In the genomic region with DNA sequence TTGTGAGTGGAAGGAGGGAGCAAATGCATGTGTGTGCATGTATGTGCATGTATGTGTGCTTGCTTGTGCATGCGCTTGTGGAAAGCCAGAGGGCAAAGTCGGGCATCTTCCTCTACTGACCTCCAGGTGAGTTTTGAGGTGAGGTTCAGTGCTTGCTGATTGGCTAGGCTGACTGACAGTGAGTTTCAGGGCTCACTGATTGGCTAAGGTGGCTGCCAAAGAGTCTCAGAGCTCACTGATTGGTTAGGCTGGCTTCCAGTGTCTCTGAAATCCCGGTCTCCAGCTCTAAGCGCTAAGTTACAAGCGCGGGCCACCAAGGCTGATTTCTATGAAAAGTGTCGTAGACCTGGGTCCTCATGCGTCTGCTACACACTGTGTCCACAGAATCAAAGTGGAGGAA, we compare ENCODE assay signal across 22 mouse cellular contexts.
DNase-seq lines count a peak whose midpoint lies in the region; ATAC-seq and TF ChIP-seq lines count a peak whose summit lies in the region.
"Had no signal": no experiment of that assay in that cellular context is flagged by ENCODE, and none has a peak within 500 bp of the region (broad histone marks: within the 10 kb centered on the region; RNA-seq: fewer than 3 reads in every experiment).

No protein-coding gene starts in this region.

- no peak for TF ChIP-seq CTCF in midbrain, postnatal 0 days (IDR thresholded peaks at IDR 0.05)

- no peak overlapping the region for H3K4me3 ChIP-seq in ES-E14 (ENCODE audit: insufficient read depth in 1 of 2, low read depth in 1 of 2, low read length in 2 of 2, poor library complexity in 1 of 2, severe bottlenecking in 1 of 2)
- H3K4me3 ChIP-seq in midbrain, postnatal 0 days (ENCODE audit: low read depth, low read length): no peak overlapping the region
- H3K4me3 ChIP-seq: embryonic facial prominence, embryonic 13.5 days; embryonic facial prominence, embryonic 15.5 days; erythroblast, embryonic 14.5 days; forebrain, embryonic 10.5 days; forebrain, embryonic 12.5 days had no signal

- 85% methylated on average over 8 of the region's 8 CpGs for WGBS in midbrain, postnatal 0 days

- no peak overlapping the region for H3K27ac ChIP-seq in ES-E14 (ENCODE audit: insufficient read depth, low read depth, low read length, poor library complexity, severe bottlenecking)
- H3K27ac ChIP-seq in midbrain, postnatal 0 days (ENCODE audit: low read depth, low read length): no peak overlapping the region
- H3K27ac ChIP-seq: embryonic facial prominence, embryonic 13.5 days; embryonic facial prominence, embryonic 15.5 days; forebrain, embryonic 10.5 days; forebrain, embryonic 12.5 days had no signal

- H3K36me3 ChIP-seq in ES-E14 (ENCODE audit: control insufficient read depth, insufficient read depth, low read length, poor library complexity, severe bottlenecking): no peaks in the 10 kb centered on the region
- no peaks in the 10 kb centered on the region for H3K36me3 ChIP-seq in midbrain, postnatal 0 days (ENCODE audit: insufficient read depth, low read length)
- H3K36me3 ChIP-seq: embryonic facial prominence, embryonic 13.5 days; embryonic facial prominence, embryonic 15.5 days; forebrain, embryonic 10.5 days; forebrain, embryonic 12.5 days had no signal

- H3K9ac ChIP-seq in ES-E14 (ENCODE audit: insufficient read depth, low read depth, low read length, poor library complexity, severe bottlenecking): no peak overlapping the region
- no peak overlapping the region for H3K9ac ChIP-seq in midbrain, postnatal 0 days (replicated peaks; ENCODE audit: low read length, poor library complexity, severe bottlenecking)
- H3K9ac ChIP-seq: embryonic facial prominence, embryonic 13.5 days; embryonic facial prominence, embryonic 15.5 days; forebrain, embryonic 12.5 days had no signal

- ATAC-seq in midbrain, postnatal 0 days (ENCODE audit: low FRiP score): no peak
- ATAC-seq: CD4-positive, CD25-positive, alpha-beta regulatory T cell, adult 4 months; forebrain, embryonic 14.5 days; forebrain, embryonic 16.5 days had no signal

- H3K9me3 ChIP-seq in ES-E14 (ENCODE audit: control insufficient read depth, insufficient read depth, low read depth, low read length): no peaks in the 10 kb centered on the region
- no peaks in the 10 kb centered on the region for H3K9me3 ChIP-seq in midbrain, postnatal 0 days (ENCODE audit: low read length)
- H3K9me3 ChIP-seq: forebrain, embryonic 10.5 days; forebrain, embryonic 12.5 days had no signal

- H3K4me1 ChIP-seq in ES-E14 (ENCODE audit: control insufficient read depth in 2 of 2, insufficient read depth in 2 of 2, low read length in 2 of 2, poor library complexity in 1 of 2): peaks cover 0 to 9% of the 10 kb centered on the region in 2 experiments; a peak in 2 of 4 replicates
- H3K4me1 ChIP-seq in midbrain, postnatal 0 days (ENCODE audit: insufficient read depth, low read length): no peaks in the 10 kb centered on the region
- H3K4me1 ChIP-seq: embryonic facial prominence, embryonic 15.5 days had no signal

- in situ Hi-C loops in ES-E14 (cut with MboI; ENCODE audit: low sequenced_read_pairs in 2 of 2, unreplicated experiment in 2 of 2): no loop called here

- no peaks in the 10 kb centered on the region for H3K27me3 ChIP-seq in midbrain, postnatal 0 days (ENCODE audit: insufficient read depth, low read length)
- H3K27me3 ChIP-seq: forebrain, embryonic 12.5 days had no signal

- no peak overlapping the region for H3K4me2 ChIP-seq in midbrain, postnatal 0 days (ENCODE audit: low read depth, low read length, poor library complexity, severe bottlenecking)
- H3K4me2 ChIP-seq: embryonic facial prominence, embryonic 13.5 days; embryonic facial prominence, embryonic 15.5 days; forebrain, embryonic 12.5 days had no signal

- peak; percentile 47 to 66 for DNase-seq in cerebellum, postnatal 10 days
- DNase-seq in cerebellum, postnatal 4 days (ENCODE audit: low spot score in 2 of 2): no peak
- no peak for DNase-seq in ES-E14 (ENCODE audit: low read depth, low spot score)
- DNase-seq in ZHBTc4 (ENCODE audit: low read depth, low spot score): peak; percentile 27
- no peak for DNase-seq in midbrain, postnatal 0 days (ENCODE audit: low spot score)
- DNase-seq: adrenal gland, adult 2 months; adrenal gland, postnatal 10 days; adrenal gland, postnatal 25 days; B cell, adult 2 months; cerebellum, adult 11 months; cerebellum, adult 18-20 months; cerebellum, adult 8-10 months; cerebellum, adult 9-11 months; embryo, embryonic 11 days had no signal

TF ChIP-seq in ES-E14, 5 proteins besides CTCF, POLR2A, EP300 and RAD21:
- TF ChIP-seq HCFC1 (IDR thresholded peaks at IDR 0.05; ENCODE audit: borderline replicate concordance, insufficient read depth, low read length): no peak
- TF ChIP-seq ZNF384 (IDR thresholded peaks at IDR 0.05; ENCODE audit: low read depth, low read length): no peak
- TF ChIP-seq CHD2 (IDR thresholded peaks at IDR 0.05; ENCODE audit: low read depth, low read length): peak; percentile 88
- no peak for TF ChIP-seq MAFK (IDR thresholded peaks at IDR 0.05; ENCODE audit: insufficient read depth, low read depth, low read length)
- TF ChIP-seq ZC3H11A (IDR thresholded peaks at IDR 0.05; ENCODE audit: borderline replicate concordance, low read depth, low read length): no peak

Comparison
In these comparisons a context has a peak if more than half of its experiments do, and no peak if none do; other contexts are left out.
1. DNase-seq: peak in cerebellum, postnatal 10 days (2 of 2) and ZHBTc4 (single experiment); none in cerebellum, postnatal 4 days (0 of 2), ES-E14 (single experiment) and midbrain, postnatal 0 days (single experiment).